8 mouse cellular contexts compared by ENCODE assay signal in genomic region chr15:102395061-102395460, GRCm38 (mm10). TPM values are rescaled to one million over a fixed set of nuclear protein-coding genes. Genes with fewer than 3 reads are reported as not detected.
DNase-seq lines count a peak whose midpoint lies in the region; ATAC-seq and TF ChIP-seq lines count a peak whose summit lies in the region.

No protein-coding gene starts in this region.

- H3K4me1 ChIP-seq in lung, embryonic 14.5 days (ENCODE audit: insufficient read depth) = 0 out of 2 replicates have a peak, but pooled peaks cover 4% of the 10 kb centered on the region
- peaks cover 23% of the 10 kb centered on the region; the same call in 1 of the 2 replicates for H3K4me1 ChIP-seq in kidney, postnatal 0 days (replicated peaks; ENCODE audit: insufficient read depth, low read length)
- H3K4me1 ChIP-seq in small intestine, adult 2 months (ENCODE audit: control insufficient read depth, insufficient read depth, insufficient read length, low read length) = peaks cover 15% of the 10 kb centered on the region

- H3K36me3 ChIP-seq in lung, embryonic 14.5 days (ENCODE audit: insufficient read depth) = no peaks in the 10 kb centered on the region
- H3K36me3 ChIP-seq in kidney, postnatal 0 days (ENCODE audit: insufficient read depth, low read length) = no peaks in the 10 kb centered on the region
- no peaks in the 10 kb centered on the region for H3K36me3 ChIP-seq in small intestine, adult 2 months (ENCODE audit: control insufficient read depth, insufficient read depth, low read length)

- no peak overlapping the region for H3K9ac ChIP-seq in lung, embryonic 14.5 days
- no peak overlapping the region for H3K9ac ChIP-seq in kidney, postnatal 0 days (ENCODE audit: low read depth, low read length)

- no peaks in the 10 kb centered on the region for H3K9me3 ChIP-seq in lung, embryonic 14.5 days (ENCODE audit: low read depth, low read length)
- no peaks in the 10 kb centered on the region for H3K9me3 ChIP-seq in kidney, postnatal 0 days (replicated peaks; ENCODE audit: low read length)

- no peak overlapping the region for H3K4me2 ChIP-seq in lung, embryonic 14.5 days
- no peak overlapping the region for H3K4me2 ChIP-seq in kidney, postnatal 0 days (ENCODE audit: low read length)

- no peaks in the 10 kb centered on the region for H3K27me3 ChIP-seq in lung, embryonic 14.5 days (ENCODE audit: insufficient read depth, low read length)
- no peaks in the 10 kb centered on the region for H3K27me3 ChIP-seq in kidney, postnatal 0 days (ENCODE audit: insufficient read depth, low read length)
- no peaks in the 10 kb centered on the region for H3K27me3 ChIP-seq in small intestine, adult 2 months (ENCODE audit: control insufficient read depth, insufficient read depth, low read length)

- DNase-seq in lung, embryonic 14.5 days = no peak
- no peak for DNase-seq in lung, postnatal 14 days
- peak; percentile 32 for DNase-seq in kidney, postnatal 0 days (ENCODE audit: low spot score)
- DNase-seq in adrenal gland, postnatal 25 days = no peak
- no peak for DNase-seq in spleen, adult 18-20 months

- no peak overlapping the region for H3K4me3 ChIP-seq in lung, embryonic 14.5 days (ENCODE audit: low read depth, low read length)
- no peak overlapping the region for H3K4me3 ChIP-seq in kidney, postnatal 0 days (replicated peaks; ENCODE audit: low read depth, low read length)
- no peak overlapping the region for H3K4me3 ChIP-seq in small intestine, adult 2 months (ENCODE audit: low read depth, low read length)

- TF ChIP-seq CTCF in lung, embryonic 14.5 days (IDR thresholded peaks at IDR 0.05; ENCODE audit: low read depth) = no peak
- no peak for TF ChIP-seq CTCF in kidney, postnatal 0 days (IDR thresholded peaks at IDR 0.05; ENCODE audit: low read depth)
- no peak for TF ChIP-seq CTCF in small intestine, adult 2 months (IDR thresholded peaks at IDR 0.05; ENCODE audit: extremely low read depth, insufficient read length, insufficient replicate concordance, low read depth, low read length)

- no peak for TF ChIP-seq POLR2A in small intestine, adult 2 months (IDR thresholded peaks at IDR 0.05; ENCODE audit: low read depth, low read length)

- H3K27ac ChIP-seq in lung, embryonic 14.5 days (ENCODE audit: low read depth) = peak overlapping the region; percentile 51; the same call in 1 of the 2 replicates
- H3K27ac ChIP-seq in kidney, postnatal 0 days = peak overlapping the region; percentile 36; the same call in 1 of the 2 replicates
- peak overlapping the region; percentile 100 for H3K27ac ChIP-seq in small intestine, adult 2 months (ENCODE audit: insufficient read depth, low read depth, low read length)

- 8% methylated on average over 3 of the region's 3 CpGs for WGBS in lung, embryonic 14.5 days
- 13% methylated on average over 3 of the region's 3 CpGs for WGBS in kidney, postnatal 0 days
- 12% methylated on average over 3 of the region's 3 CpGs for WGBS in small intestine, adult 2 months

- ATAC-seq in lung, embryonic 14.5 days (ENCODE audit: insufficient read depth) = 0 out of 2 replicates have a peak, but pooled peaks have one; percentile 7
- peak; percentile 5; the same call in 1 of the 2 replicates for ATAC-seq in common myeloid progenitor, adult 5-6 weeks (replicated peaks; ENCODE audit: low read depth, poor library complexity, severe bottlenecking)
- peak; percentile 22; the same call in 1 of the 2 replicates for ATAC-seq in kidney, postnatal 0 days (replicated peaks; ENCODE audit: low FRiP score, low read depth)
- no peak for ATAC-seq in activated CD4-positive, CD25-positive, alpha-beta regulatory T cell, adult 4 months

RNA-seq across cellular contexts. Expression of gene Sp1, which starts 10.9 kb away (rescaled TPM):
- 15.3 and 16.1 TPM in 2 replicates for polyA plus RNA-seq in lung, embryonic 14.5 days (2014; fragmentation: Nextera tagmentation; extraction: Ambion mirVana)
- 65.3 and 87.3 TPM in 2 replicates for total RNA-seq in common myeloid progenitor, adult 5-6 weeks (2017)
- polyA plus RNA-seq in kidney, postnatal 0 days (2015; fragmentation: Nextera tagmentation; extraction: Ambion mirVana) = 8.8 TPM in 2 replicates
- polyA plus RNA-seq in small intestine, adult 2 months (2012; rRNA removed) = 7.0 and 13.8 TPM in 2 replicates
- total RNA-seq in adrenal gland, postnatal 25 days (2021) = 49.9 and 82.8 TPM in 2 replicates
- 10 to 100 TPM; 20.6 to 21.6 TPM for polyA plus RNA-seq in activated CD4-positive, CD25-positive, alpha-beta regulatory T cell, adult 4 months (2017; shearing (Covaris generic))

RNA-seq across cellular contexts. Expression of gene Sp7, which starts 28.1 kb away (rescaled TPM):
- 0.55 and 0.64 TPM in 2 replicates for polyA plus RNA-seq in lung, embryonic 14.5 days (2014; fragmentation: Nextera tagmentation; extraction: Ambion mirVana)
- total RNA-seq in common myeloid progenitor, adult 5-6 weeks (2017) = not detected in 2 replicates
- polyA plus RNA-seq in kidney, postnatal 0 days (2015; fragmentation: Nextera tagmentation; extraction: Ambion mirVana) = 0.61 and 1.1 TPM in 2 replicates
- not detected in 2 replicates for polyA plus RNA-seq in small intestine, adult 2 months (2012; rRNA removed)
- total RNA-seq in adrenal gland, postnatal 25 days (2021) = 0.15 TPM in 1 of 2 replicates, not detected in the other
- polyA plus RNA-seq in activated CD4-positive, CD25-positive, alpha-beta regulatory T cell, adult 4 months (2017; shearing (Covaris generic)) = not detected

RNA-seq across cellular contexts. Expression of gene Aaas, which starts 44.5 kb away (rescaled TPM):
- 99.1 and 103 TPM in 2 replicates for polyA plus RNA-seq in lung, embryonic 14.5 days (2014; fragmentation: Nextera tagmentation; extraction: Ambion mirVana)
- 111 and 199 TPM in 2 replicates for total RNA-seq in common myeloid progenitor, adult 5-6 weeks (2017)
- polyA plus RNA-seq in kidney, postnatal 0 days (2015; fragmentation: Nextera tagmentation; extraction: Ambion mirVana) = 37.1 and 42.2 TPM in 2 replicates
- polyA plus RNA-seq in small intestine, adult 2 months (2012; rRNA removed) = 10.2 and 20.3 TPM in 2 replicates
- total RNA-seq in adrenal gland, postnatal 25 days (2021) = 14.4 and 24.0 TPM in 2 replicates
- polyA plus RNA-seq in activated CD4-positive, CD25-positive, alpha-beta regulatory T cell, adult 4 months (2017; shearing (Covaris generic)) = 10 to 100 TPM; 45.7 to 48.7 TPM

RNA-seq across cellular contexts. Expression of gene Amhr2, which starts 50.1 kb away (rescaled TPM):
- 0.21 and 0.85 TPM in 2 replicates for polyA plus RNA-seq in lung, embryonic 14.5 days (2014; fragmentation: Nextera tagmentation; extraction: Ambion mirVana)
- total RNA-seq in common myeloid progenitor, adult 5-6 weeks (2017) = not detected in 2 replicates
- polyA plus RNA-seq in kidney, postnatal 0 days (2015; fragmentation: Nextera tagmentation; extraction: Ambion mirVana) = 0.46 and 0.80 TPM in 2 replicates
- 0.18 and 2.7 TPM in 2 replicates for polyA plus RNA-seq in small intestine, adult 2 months (2012; rRNA removed)
- 1.4 and 1.9 TPM in 2 replicates for total RNA-seq in adrenal gland, postnatal 25 days (2021)
- polyA plus RNA-seq in activated CD4-positive, CD25-positive, alpha-beta regulatory T cell, adult 4 months (2017; shearing (Covaris generic)) = not detected

Comparison
In these comparisons a context has a peak if more than half of its experiments do, and no peak if none do; other contexts are left out.
1. H3K27ac ChIP-seq: peak in every context shown above with its lines; median percentile 100 in small intestine, adult 2 months; 51 in lung, embryonic 14.5 days; 36 in kidney, postnatal 0 days.